Mouse (Mus musculus) fat pad, adult 2 months (tissue): Measurements from ENCODE around the gene Oaz2.
"Not testable (repeated sequence)": the region's sequence is repeated elsewhere in the genome, so short reads cannot be mapped to it uniquely, and the experiment has no call there.

ENCODE experiments used
- DNase-seq: peaks from one replicate; pipeline ENCODE4 v3.0.0-alpha.2; 2011; ENCODE audit warnings: low read depth, low spot score; ENCODE audit errors: extremely low read depth

Gene Oaz2

DNA sequence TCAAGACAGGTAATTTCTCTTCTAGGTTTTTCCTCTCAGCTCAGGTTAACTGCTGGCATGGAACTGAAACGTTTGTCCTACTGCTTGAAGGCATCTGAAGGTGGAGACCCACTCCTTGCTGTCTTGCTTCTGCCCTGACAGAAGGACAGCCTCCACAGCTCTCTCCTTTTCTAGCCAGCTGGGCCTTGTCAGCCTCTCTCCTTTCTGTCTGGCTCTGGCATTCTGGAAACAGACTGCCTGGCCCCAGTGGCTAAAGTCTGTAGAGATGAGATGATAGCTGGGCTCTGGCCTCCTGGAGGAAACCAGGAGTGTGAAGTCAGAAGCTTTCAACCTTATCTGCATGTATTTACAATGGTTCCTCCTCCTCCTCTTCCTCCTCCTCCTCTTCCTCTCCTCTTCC lies 17.8 kb upstream of the Oaz2 start:
- DNase-seq: no peak

DNA sequence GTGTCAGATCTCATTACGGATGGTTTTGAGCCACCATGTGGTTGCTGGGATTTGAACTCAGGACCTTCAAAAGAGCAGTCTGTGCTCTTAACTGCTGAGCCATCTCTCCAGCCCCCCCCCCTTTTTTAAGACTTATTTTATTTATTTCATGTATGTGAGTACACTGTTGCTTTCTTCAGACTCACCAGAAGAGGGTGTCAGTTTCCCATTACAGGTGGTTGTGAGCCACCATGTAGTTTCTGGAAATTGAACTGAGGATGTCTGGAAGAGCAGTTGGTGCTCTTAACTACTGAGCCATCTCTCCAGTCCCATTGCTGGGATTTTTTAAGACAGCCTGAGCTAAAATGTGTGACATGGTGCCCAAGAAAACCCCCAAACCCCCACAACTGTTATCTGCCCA lies 15.8 kb upstream of the Oaz2 start:
- DNase-seq: not testable (repeated sequence)

DNA sequence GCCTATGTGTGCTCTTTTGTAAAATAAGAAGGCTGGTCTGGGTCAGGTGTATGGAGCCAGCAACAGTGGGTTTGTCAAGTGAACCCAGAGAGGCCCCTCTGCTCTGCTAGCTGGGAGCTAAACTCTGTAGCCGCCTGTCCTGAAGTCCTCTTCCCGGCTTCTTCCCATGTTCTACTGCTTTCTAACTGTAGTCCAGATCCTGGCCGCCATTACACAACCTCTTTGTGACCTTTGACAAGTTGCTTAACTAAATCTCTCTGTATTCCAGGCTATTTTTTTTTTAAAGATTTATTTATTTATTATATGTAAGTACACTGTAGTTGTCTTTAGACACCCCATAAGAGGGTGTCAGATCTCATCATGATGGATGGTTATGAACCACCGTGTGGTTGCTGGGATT lies 14.1 kb upstream of the Oaz2 start:
- no peak for DNase-seq

DNA sequence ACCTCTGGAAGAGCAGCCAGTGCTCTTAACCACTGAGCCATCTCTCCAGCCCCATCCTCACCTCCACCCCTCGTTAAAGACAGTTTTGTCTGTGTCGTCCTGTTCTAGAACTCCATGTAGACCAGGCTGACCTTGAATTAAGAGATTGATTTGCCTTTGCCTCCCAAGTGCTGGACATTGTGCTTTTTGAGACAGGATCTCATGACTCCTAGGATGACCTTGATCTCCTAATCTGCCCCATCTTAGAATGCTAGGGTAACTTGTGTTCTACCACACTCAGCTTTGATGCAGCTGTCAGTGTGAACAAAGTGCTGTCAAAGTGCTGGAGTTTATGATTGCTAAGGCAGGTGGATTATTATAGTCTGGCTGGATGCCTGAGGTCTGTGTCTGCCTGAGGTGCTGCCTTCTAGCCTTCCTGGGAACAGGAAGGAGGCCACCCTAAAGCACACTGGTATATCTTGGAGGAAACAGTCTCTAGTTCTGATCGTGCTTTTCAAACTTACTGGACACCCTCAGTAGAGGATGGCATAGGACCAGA lies 13.0 kb upstream of the Oaz2 start:
- no peak for DNase-seq

DNA sequence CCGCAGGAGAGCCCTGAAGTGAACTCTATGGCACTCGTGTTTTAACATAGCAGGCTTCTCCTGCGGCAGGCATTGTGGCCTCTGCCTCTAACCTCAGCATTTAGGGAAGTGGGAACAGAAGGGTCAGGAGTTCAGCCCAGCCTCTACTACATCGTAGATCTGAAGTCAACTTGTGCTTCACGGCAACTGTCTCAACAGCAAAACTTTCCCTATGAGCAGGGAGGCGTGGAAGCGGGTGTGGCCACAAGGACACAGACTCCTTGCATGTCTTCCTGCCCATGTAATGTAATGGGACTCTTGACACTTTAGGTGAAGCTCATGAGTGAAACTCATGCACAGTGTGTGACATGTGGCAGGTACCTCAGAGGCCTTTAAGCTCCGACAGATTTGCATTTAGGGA lies 12.3 kb upstream of the Oaz2 start:
- no peak for DNase-seq

DNA sequence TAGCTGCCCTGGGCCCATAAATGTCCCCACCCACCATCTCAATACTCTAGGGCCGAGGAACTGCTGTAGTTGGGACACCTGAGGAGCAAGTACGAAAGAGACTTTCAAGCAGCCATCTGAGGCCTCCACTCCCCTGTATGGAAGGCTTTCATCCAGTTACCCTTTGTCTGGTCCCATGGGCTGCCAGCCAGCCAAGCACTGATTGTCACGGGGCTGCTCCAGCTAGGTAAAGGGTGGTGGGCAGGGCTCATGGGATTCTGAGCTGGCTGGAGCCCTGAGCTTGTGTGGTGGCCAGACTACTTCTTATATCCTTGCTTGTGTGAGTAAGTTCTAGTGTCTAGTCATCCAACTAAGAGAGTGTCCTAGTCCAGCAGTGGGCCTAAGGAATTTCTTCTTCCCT lies 10.6 kb upstream of the Oaz2 start:
- no peak for DNase-seq

DNA sequence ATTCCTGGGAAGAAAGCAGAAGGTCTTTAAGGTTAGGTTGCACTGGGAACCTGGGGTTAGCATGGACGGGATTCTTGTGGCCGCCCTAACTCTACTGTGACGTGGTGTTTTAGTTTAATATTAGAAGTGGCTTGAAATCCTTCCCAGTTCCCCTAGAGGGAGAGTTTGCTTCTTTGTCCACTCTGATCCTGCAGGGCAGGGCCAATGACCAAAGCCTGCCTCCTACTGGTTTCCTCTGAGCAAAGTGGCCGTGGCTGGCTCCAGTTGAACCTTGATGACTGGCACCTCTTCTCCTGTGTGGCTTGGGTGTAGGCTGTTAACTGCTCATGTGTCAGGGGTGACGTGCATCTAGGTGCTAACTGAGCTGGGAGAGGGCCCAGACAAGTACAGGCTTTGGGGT lies 6.8 kb upstream of the Oaz2 start:
- DNase-seq: no peak

DNA sequence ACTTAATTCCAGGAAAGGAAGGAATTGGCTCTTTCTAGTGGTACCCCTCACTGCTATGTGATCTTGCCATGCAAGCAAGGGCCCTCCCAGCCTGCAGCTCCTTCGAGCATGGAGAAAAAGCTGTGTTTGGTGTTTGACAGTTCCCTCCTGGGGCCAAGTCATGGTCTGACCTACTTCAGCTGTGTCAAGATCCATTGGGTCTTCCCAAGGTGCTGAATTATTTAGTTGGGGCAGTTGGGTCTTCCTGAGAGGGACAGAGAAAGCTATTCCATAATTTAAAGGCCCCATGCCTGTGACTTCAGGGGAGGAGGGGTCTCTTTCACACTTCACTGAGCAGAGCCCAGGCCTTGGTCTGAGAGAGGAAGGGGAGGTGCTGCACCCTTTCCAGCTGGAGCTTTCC lies 6.3 kb upstream of the Oaz2 start:
- DNase-seq: no peak

DNA sequence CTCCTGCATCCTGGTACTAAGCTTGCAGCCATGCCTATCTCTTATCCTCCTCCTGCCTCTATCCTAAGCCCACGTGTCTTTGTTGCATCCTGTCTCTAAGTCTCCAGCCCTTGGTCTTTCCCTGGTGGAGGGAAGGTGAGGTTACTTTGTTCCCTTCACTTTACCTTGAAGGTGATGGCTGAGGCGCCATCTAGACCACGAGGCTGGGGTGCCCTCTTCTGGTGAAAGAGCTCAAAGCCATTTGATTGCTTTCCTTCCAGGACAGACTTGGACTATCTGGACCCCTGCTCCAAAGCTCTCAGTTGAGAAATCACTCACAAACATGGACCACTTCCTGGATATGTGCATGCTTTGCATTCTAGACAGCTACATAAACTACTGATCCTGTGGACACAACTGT lies 3.6 kb upstream of the Oaz2 start:
- DNase-seq: no peak

DNA sequence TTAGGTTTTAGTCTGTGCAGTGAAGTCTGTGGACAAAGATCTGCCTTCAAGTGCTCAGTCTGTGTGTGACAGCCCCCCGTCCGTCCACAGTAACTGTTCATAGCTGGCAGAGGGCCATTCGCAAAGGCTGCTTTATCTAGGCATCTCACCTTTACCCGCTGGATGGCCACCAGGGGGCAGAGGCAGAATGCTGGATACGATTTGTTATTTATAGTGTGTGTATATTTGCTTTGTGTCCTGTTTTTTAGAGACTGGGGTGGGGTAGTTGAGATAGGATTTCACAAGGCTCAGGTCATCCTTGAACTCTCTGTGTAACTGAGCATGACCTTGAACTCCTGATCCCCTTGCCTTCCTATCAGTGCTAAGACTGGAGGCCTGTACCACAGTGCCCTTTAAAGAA lies 1.8 kb upstream of the Oaz2 start:
- no peak for DNase-seq

DNA sequence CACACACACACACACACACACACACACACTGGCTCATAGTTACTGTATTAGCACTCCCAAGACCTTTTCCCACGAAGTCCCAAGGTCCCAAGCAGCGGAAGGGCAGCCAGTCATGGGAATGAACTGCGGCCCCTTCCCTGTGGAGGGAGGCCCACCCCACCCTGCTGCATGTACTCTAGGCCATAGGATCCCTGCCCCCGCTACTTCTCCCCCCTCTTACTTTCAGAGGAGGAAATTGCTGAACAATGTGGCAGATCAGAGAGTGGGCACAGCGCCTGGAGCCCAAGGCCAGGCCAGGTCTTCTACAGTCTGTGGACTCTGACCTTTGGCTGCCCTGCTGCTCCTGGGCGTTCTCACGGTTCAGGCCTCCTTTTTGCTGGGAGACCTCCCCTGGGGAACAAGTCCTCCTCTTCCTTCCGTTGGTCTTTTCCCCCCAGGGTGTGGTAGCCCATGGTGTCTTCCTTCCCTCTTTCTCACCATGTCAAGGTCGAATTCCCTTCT lies 3.7 kb downstream of the Oaz2 start:
- DNase-seq: no peak

DNA sequence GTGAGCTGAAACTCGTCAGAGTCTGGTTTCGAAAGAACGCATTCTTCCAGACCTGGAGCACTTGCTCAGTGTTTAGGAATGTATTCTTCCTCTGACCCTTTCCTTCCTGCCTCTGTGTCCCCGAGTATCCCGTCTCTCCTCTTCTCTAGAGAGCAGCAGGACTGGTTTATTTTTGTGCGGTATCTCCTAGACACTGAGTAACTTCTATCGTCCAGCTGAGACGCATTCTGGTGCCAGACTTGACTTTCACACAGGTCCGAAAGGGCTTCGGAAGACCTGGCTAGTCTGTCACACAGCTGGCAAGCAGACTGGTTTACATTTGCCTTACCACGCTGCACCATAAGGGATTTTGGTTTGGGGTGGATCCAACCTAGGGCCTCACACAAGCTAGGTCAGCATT lies 5.2 kb downstream of the Oaz2 start:
- DNase-seq: no peak

DNA sequence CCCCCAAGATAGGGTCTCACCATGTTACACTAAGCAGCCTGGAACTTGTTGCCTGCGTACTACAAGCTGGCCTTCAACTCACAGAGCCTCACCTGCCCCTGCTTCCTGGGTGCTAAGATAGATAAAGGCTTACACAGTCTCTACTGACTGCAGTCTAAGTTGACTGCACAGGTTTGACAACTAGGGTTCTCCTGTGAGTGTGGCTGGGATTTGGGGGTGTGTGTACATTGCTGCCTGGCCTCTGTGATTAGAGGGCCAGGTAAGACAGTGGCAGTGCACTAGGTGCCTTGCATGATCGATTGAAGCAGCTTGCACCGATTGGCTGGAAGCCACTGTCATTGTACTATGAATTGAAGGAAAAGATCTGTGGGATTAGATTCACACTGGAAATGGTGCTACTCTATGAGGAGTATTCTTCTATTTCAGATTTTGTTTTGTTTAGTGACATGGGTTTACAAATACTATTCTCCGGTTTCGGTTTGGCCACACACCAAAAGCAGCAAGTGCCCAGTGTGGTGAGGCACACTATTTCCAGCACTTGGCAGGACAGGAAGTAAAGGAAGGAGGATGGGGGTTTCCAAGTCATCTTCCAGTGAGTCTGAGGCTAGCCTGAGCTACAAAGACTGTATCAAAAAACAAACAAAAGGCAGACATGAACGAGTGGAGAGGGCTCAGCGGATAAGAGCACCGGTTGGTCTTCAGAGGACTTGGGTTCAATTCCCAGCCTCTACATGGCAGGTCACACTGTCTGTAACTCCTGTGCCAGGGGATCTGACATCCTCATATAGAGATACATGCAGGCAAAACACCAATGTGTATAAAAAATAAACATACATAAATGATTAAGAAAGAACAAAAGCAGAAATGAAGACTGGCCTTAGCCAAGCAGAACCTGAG lies 7.9 kb downstream of the Oaz2 start:
- no peak for DNase-seq

DNA sequence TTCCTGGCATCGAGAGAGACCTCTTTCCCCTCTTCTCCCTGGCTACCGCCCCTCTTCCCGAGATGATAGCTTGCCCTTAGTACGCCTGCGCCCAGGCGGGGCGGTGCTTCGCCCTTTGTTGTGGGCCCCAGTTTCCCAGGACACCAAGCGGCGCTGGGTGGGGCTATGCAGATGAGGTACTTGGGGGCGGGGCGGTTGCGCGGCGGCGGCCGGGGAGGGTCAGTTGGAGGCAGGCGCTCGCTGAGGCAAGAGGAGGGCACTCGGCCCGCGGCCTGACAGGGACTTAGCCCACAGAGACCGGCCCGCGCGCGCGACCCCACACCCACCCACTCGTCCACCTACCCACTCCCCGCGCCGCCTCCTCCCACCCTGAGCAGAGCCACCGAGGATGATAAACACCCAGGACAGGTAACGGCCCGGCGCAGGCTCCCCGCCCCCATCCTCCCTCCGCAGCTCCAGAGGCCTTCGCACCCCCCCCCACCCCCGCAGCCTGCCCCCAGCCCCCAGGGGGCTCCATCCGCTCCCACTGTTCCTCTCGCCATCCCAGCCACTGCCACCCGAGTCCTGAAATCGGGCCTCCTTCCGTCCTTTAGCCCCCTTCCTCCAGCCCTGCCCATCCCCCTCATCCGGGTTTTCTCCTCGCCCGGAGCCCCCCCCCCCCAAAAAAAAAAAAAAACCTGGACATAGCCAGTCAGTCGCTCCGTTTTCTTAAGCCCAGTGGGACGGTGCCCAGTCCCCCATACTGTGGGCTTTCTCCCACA lies 8.7 kb downstream of the Oaz2 start:
- DNase-seq: no peak

DNA sequence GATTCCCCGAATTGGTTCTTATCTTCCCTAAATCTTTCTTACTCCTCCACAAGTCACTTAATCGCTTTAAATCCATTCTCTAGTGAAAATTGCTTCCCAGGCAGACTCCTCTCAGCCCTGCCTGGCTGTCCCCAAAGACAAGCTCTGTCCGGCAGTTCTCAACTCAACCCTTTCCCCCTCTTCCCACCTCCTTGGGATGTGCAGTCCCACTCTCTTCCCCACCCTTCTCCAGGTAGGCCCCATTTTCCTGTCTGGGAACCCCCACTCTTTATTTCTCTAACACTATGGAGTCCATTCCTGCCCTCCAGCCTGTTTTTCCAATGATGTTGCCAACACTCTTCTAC lies 9.3 kb downstream of the Oaz2 start:
- no peak for DNase-seq

DNA sequence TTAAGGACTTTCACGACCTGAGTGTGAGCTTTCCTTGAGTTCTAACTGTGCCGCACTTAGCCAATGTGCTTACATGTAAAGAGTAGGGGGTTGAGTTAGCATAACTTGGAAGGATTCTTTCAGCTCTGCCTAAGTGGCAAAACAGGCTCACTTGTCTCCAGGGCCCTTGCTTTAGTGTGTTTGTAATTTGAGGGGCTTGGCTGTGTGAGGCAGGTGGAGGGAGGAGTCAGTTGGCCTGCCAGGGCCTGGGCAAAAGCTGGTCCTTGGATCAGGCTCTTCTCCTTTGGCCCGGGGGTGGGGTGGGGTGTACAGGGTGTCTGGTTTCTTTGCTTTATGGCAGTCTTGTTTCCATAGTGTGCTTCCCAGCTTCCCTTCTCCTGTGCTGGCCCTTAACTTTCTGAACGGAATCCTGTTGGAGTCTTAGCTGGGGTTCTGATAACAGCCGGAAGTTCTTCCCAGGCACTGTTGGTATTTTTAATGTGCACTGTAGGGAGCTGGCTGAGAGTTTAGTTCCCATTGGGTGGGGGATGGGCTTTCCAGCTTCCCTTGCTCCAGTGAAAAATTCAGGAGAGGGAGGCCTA lies 11.5 kb downstream of the Oaz2 start:
- DNase-seq: no peak

DNA sequence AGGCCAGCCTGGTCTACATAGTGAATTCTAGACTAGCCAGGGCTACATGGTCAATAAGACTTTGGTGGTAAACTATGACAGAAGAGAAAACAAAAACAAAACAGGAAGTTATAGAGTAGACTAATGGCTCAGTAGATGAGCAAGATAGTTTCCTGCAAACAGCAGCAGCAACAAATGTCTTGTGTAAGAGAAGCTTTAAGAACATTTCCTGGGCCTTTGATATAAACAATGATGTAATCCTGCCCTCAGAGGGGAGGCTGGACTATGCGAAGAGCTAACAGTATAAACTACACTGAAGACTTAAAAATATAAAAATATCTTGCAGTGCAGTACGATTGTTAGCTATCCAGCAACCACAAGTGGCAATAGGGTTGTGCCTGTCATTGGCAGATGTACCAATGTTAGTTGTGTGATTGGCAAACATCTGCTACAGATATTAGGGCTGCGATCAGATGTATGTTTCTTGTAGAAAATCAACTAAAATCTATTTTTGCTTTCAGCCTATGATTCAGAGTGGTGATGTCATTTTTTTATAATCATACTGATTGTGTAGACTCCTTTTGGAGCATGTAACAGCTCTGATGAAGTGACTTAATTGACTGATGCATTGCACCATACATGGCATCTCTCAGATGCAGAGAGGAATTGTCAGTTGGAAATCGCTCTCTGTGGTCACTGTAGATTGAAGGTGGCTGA lies 13.3 kb downstream of the Oaz2 start:
- no peak for DNase-seq

DNA sequence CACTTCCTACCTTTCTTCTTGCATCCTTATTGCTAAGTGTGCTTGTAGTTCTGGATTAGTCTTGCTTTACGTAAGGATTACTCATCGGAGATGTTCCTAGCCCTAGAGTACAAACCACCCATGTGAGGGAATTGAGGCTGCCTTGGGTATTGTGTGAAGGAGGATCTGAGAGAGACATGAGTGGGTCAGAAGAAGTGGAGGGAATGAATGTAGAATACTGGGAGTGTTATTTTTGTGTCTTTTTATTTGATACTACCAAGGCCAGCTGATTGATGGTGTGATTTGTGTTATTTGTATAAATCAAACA lies 13.8 kb downstream of the Oaz2 start:
- DNase-seq: no peak

DNA sequence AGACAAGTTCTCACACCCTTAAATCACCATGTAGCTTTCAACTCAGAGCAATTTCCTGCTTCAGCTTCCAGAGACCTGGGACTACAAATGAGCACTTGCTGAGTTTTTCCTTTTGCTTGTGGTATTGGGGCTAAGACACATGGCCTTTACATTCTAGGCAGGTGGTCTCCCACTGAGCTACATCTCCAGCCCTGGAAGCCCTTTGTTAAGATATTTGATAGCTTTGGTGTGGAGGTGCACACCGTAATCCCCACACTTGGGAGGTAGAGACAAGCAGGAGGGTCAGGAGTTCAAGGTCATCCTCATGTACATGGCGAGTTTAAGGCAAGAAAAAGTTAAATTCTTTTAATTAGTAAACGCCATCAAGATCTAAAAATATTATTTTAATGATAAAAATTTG lies 14.4 kb downstream of the Oaz2 start:
- DNase-seq: no peak

DNA sequence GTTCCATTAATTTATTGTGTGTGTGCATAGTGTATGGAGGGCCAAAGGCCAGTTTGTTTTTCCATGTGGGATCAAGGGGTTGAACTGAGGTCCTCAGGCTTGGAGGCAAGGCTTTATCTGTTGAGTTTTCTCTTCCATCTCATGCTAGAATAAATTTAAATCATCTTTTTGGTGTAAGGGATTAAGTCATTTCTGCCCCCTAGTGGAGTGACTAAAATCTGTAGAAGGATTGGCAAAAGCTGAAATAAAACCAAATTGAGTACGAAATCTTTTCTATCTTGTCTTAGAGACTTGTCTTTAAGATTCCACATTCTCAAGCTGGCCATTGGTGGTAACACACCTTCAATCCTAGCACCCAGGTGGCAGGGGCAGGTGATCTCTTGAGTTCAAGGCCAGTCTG lies 15.2 kb downstream of the Oaz2 start:
- no peak for DNase-seq

DNA sequence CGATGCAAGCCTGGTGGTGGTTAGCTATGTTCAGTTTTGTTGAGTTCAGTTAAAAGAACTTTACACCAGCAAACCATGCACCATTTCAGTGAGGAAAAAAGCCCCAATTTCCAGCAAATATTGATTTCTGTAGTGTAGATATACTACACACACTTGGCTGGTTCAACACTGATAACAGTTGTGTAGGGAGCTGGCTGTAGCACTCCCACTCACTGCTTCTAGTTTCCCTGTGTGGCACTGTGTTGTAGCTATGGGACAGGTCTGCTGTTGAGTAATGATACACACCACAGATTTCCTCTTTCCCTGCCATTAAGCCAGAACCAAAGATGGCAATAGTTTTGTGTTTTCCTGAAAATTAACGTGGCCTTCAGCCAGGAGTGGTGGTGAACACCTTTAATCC lies 16.9 kb downstream of the Oaz2 start:
- no peak for DNase-seq
